Mouse (Mus musculus) C2C12 (cell line): ENCODE measurements around the gene Ube2n. TPM values are rescaled to one million over a fixed set of nuclear protein-coding genes. Genes with fewer than 3 reads are reported as not detected.

ENCODE experiments used
- H3K27me3 ChIP-seq: one replicate; pipeline ENCODE4 v1.6.1; 2011; ENCODE audit not compliant: control insufficient read depth, insufficient read depth, insufficient read length
- H3K36me3 ChIP-seq: one replicate; pipeline ENCODE4 v1.6.1; 2011; ENCODE audit not compliant: control insufficient read depth, insufficient read depth
- H3K4me3 ChIP-seq: one replicate; pipeline ENCODE4 v1.5.1; 2011; ENCODE audit warnings: mild to moderate bottlenecking, control low read depth; ENCODE audit not compliant: poor library complexity, insufficient read depth, severe bottlenecking
- H3K79me2 ChIP-seq: one replicate; pipeline ENCODE4 v1.6.1; 2011; ENCODE audit not compliant: control insufficient read depth, insufficient read depth
- H3K79me3 ChIP-seq: one replicate; pipeline ENCODE4 v1.6.1; 2011; ENCODE audit warnings: low read depth, control low read depth
- H3ac ChIP-seq: one replicate; pipeline ENCODE3; 2011; ENCODE audit warnings: low read depth; ENCODE audit not compliant: control insufficient read depth, insufficient read length
- MAX ChIP-seq: IDR thresholded peaks from one replicate; pipeline ENCODE4 v1.6.1; 2011; ENCODE audit warnings: mild to moderate bottlenecking, control low read depth
- MYOD1 ChIP-seq: IDR thresholded peaks from one replicate; pipeline ENCODE4 v1.6.1; 2011; ENCODE audit warnings: low read depth; ENCODE audit not compliant: control insufficient read depth, insufficient read length
- MYOG ChIP-seq: IDR thresholded peaks from one replicate; pipeline ENCODE4 v1.6.1; 2011; ENCODE audit not compliant: control insufficient read depth, insufficient read length; ENCODE audit errors: extremely low read depth
- USF1 ChIP-seq: IDR thresholded peaks from one replicate; pipeline ENCODE4 v1.6.1; 2011; ENCODE audit warnings: low read depth, mild to moderate bottlenecking, control low read depth, moderate library complexity
- microRNA-seq: library from miRNA; unstranded; fragments of <30 nt; microRNA quantifications from one replicate; pipeline ENCODE4, GENCODE M21; 2019; ENCODE audit warnings: borderline microRNAs expressed
- polyA plus RNA-seq: library from polyadenylated mRNA; unstranded; fragments of >200 nt; fragmentation: generic; extraction: Trizol; gene quantifications from one replicate; pipeline ENCODE4 v1.2.1, GENCODE M21; 2012; ENCODE audit warnings: missing spikeins

Ube2n gene
- polyA plus RNA-seq, 1 experiment: 168 TPM

- Histone ChIP-seq H3ac (no peak overlapping the region), H3K36me3 (no peaks in the 10 kb centered on the region), H3K79me2 (no peaks in the 10 kb centered on the region), H3K79me3 (no peaks in the 10 kb centered on the region), H3K4me3 (no peak overlapping the region), H3K27me3 (no peaks in the 10 kb centered on the region)
- TF ChIP-seq USF1 (no peak), MYOG (no peak), MAX (no peak), MYOD1 (no peak)
These were observed 79.5 kb downstream of the Ube2n start for GRCm38 (mm10) chr10:95594414-95594813.

Small RNA genes lying within 50 kb of the gene (microRNA-seq; reads per million reads assigned to microRNA genes)
- 16.7 reads per million, percentile 63 among the genes with 10 or more reads in this experiment for gene Mir3058

Other genes with a start within 250 kb of the Ube2n start
- 4.5 TPM for gene Cradd, start 191.0 kb upstream of the Ube2n start, polyA plus RNA-seq
- gene Socs2, start 98.0 kb upstream of the Ube2n start, polyA plus RNA-seq: 21.6 TPM
- gene Mrpl42, start 13.2 kb upstream of the Ube2n start, polyA plus RNA-seq: 163 TPM
- gene Nudt4, start 49.0 kb downstream of the Ube2n start, polyA plus RNA-seq: 41.2 TPM
- gene Anapc15-ps, start 158.3 kb downstream of the Ube2n start, polyA plus RNA-seq: 0.16 TPM